ENCODE assay signal across 12 mouse cellular contexts in genomic region chr1:89413122-89413521, GRCm38 (mm10). TPM values are rescaled to one million over a fixed set of nuclear protein-coding genes. Genes with fewer than 3 reads are reported as not detected.
DNase-seq lines count a peak whose midpoint lies in the region; ATAC-seq and TF ChIP-seq lines count a peak whose summit lies in the region.
"Had no signal": no experiment of that assay in that cellular context is flagged by ENCODE, and none has a peak within 500 bp of the region (broad histone marks: within the 10 kb centered on the region; RNA-seq: fewer than 3 reads in every experiment).

No protein-coding gene starts in this region.

- H3K27ac ChIP-seq in embryonic facial prominence, embryonic 15.5 days (replicated peaks): no peak overlapping the region
- no peak overlapping the region for H3K27ac ChIP-seq in layer of hippocampus, adult 2 months
- H3K27ac ChIP-seq: heart, embryonic 15.5 days had no signal

- 66% methylated on average over 2 of the region's 2 CpGs for WGBS in embryonic facial prominence, embryonic 15.5 days

- TF ChIP-seq CTCF in layer of hippocampus, adult 2 months (conservative IDR thresholded peaks at IDR 0.05): no peak

- H3K4me2 ChIP-seq in embryonic facial prominence, embryonic 15.5 days (replicated peaks): no peak overlapping the region
- H3K4me2 ChIP-seq: heart, embryonic 15.5 days had no signal

- ATAC-seq in embryonic facial prominence, embryonic 15.5 days (ENCODE audit: insufficient number of reproducible peaks, low FRiP score, low TSS enrichment, low read depth): 0 out of 2 replicates have a peak, but pooled peaks have one; percentile 51

- 0 out of 2 replicates have a peak, but pooled peaks cover under 1% of the 10 kb centered on the region for H3K9me3 ChIP-seq in embryonic facial prominence, embryonic 15.5 days (replicated peaks)
- H3K9me3 ChIP-seq: heart, embryonic 15.5 days had no signal

- no peaks in the 10 kb centered on the region for H3K36me3 ChIP-seq in embryonic facial prominence, embryonic 15.5 days
- H3K36me3 ChIP-seq: heart, embryonic 15.5 days had no signal

- no peaks in the 10 kb centered on the region for H3K27me3 ChIP-seq in embryonic facial prominence, embryonic 15.5 days
- H3K27me3 ChIP-seq: heart, embryonic 15.5 days had no signal

- no peak overlapping the region for H3K4me3 ChIP-seq in embryonic facial prominence, embryonic 15.5 days (replicated peaks)
- H3K4me3 ChIP-seq in layer of hippocampus, adult 2 months: no peak overlapping the region
- H3K4me3 ChIP-seq: heart, embryonic 15.5 days; megakaryocyte, embryonic 14.5 days had no signal

- intact Hi-C loops in left cerebral cortex, postnatal 4 days (cut with DNase I): no loop called here

- peak; percentile 63 for DNase-seq in left cerebral cortex, postnatal 4 days
- DNase-seq in left cerebral cortex, adult 18-20 months (ENCODE audit: low spot score in 2 of 2): no peak
- peak; percentile 76 to 84 for DNase-seq in kidney, adult 8-10 months
- DNase-seq in lung, postnatal 14 days: peak; percentile 68
- DNase-seq in layer of hippocampus, postnatal 14 days (ENCODE audit: low spot score in 2 of 2): no peak
- no peak for DNase-seq in layer of hippocampus, adult 2 months (ENCODE audit: low spot score in 2 of 2)
- no peak for DNase-seq in left cerebral cortex, adult 8-10 months (ENCODE audit: low spot score in 2 of 2)
- DNase-seq: right cerebral cortex, postnatal 4 days; thymus, adult 2 months had no signal

- no peak overlapping the region for H3K9ac ChIP-seq in embryonic facial prominence, embryonic 15.5 days
- H3K9ac ChIP-seq: heart, embryonic 15.5 days had no signal

- H3K4me1 ChIP-seq in embryonic facial prominence, embryonic 15.5 days: 0 out of 2 replicates have a peak, but pooled peaks cover 4% of the 10 kb centered on the region
- H3K4me1 ChIP-seq: heart, embryonic 15.5 days; megakaryocyte, embryonic 14.5 days had no signal

RNA-seq across cellular contexts. Expression of gene Agap1, which starts 41.5 kb away (rescaled TPM):
- total RNA-seq in left cerebral cortex, postnatal 4 days (2021): 100 to 1,000 TPM; 415 to 416 TPM
- 100 to 1,000 TPM; 224 to 253 TPM for total RNA-seq in left cerebral cortex, adult 18-20 months (2021)
- 13.4 and 14.5 TPM in 2 replicates for polyA plus RNA-seq in embryonic facial prominence, embryonic 15.5 days (2015; fragmentation: Nextera tagmentation; extraction: Ambion mirVana)
- 100 to 1,000 TPM; 225 to 280 TPM for total RNA-seq in layer of hippocampus, postnatal 14 days (2021)
- total RNA-seq in layer of hippocampus, adult 2 months (2021): 100 to 1,000 TPM; 292 to 293 TPM
- 100 to 1,000 TPM; 269 to 335 (median 295) TPM for total RNA-seq in left cerebral cortex, adult 8-10 months (2022)

Comparison
In these comparisons a context has a peak if more than half of its experiments do, and no peak if none do; other contexts are left out.
1. DNase-seq: peak in left cerebral cortex, postnatal 4 days (single experiment), kidney, adult 8-10 months (2 of 2) and lung, postnatal 14 days (single experiment); none in left cerebral cortex, adult 18-20 months (0 of 2), layer of hippocampus, postnatal 14 days (0 of 2), layer of hippocampus, adult 2 months (0 of 2) and left cerebral cortex, adult 8-10 months (0 of 2).